Mouse (Mus musculus) splenic B cell, adult 2 months (primary cell): ENCODE measurements at regions not wholly inside any gene's neighbourhood (a gene's known extent, or its start where the extent isn't known, plus 50 kb on each side); places are given as distances from the start of the nearest gene placed in this dataset.

ENCODE experiments used
- DNase-seq: peaks from one replicate; pipeline ENCODE4 v3.0.0-alpha.2; 2011; ENCODE audit warnings: low read depth, low spot score
- H3K27me3 ChIP-seq: 2 replicates; pipeline ENCODE4 v1.6.1; 2012; ENCODE audit warnings: mild to moderate bottlenecking, low read length, moderate library complexity, mixed read lengths; ENCODE audit not compliant: control insufficient read depth, poor library complexity, insufficient read depth, severe bottlenecking
- H3K36me3 ChIP-seq: 2 replicates; pipeline ENCODE4 v1.6.1; 2012; ENCODE audit warnings: mild to moderate bottlenecking, low read length, moderate library complexity, mixed read lengths; ENCODE audit not compliant: control insufficient read depth, poor library complexity, insufficient read depth, severe bottlenecking

DNA sequence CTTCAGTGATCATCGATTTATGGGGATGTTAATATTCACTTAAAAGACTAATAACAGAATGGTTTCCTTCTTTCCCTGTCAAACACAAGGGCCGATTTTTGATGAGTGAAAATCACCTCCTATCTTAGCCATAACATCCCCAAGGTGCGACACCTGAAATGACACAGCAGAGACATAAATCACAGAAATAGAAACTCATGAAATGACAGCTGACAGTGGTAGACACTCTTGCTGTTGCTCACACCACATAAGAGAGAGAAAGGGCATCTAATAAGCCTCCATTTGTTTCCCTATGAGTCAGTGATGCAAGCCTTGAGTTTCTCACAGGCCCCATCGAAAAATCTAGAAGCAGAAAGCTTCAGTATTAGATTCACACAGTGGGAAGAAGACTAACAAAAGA lies 63.9 kb upstream of the Rbpj start:
- H3K27me3 ChIP-seq: no peaks in the 10 kb centered on the region
- no peak for DNase-seq
- no peaks in the 10 kb centered on the region for H3K36me3 ChIP-seq

DNA sequence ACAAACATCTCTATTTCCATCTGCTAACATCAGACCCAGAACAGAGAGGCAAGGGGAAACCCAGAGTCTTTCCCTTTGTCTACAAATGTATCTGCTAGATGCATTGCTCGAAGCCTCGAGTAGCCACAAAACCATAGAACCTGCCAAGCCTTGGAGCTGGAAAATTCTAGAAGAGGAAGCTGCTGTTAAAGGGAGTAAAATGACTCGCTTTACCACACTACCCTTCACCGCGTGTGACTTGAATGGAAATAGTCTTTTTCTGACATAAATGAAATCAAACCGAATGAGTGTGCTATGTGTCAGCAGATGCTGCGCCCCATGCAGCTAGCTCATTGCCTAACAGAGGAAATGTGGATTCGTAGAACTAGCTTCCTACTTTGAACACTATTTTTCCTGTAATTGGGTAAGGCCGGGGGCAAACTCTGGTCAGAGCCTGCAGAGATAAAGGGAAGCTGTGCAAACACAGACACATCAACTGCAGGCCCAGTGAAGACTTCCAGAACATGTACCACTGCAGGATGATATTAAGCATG lies 63.3 kb upstream of the Rbpj start:
- DNase-seq: peak; percentile 29
- Histone ChIP-seq H3K36me3 (no peaks in the 10 kb centered on the region), H3K27me3 (no peaks in the 10 kb centered on the region)

DNA sequence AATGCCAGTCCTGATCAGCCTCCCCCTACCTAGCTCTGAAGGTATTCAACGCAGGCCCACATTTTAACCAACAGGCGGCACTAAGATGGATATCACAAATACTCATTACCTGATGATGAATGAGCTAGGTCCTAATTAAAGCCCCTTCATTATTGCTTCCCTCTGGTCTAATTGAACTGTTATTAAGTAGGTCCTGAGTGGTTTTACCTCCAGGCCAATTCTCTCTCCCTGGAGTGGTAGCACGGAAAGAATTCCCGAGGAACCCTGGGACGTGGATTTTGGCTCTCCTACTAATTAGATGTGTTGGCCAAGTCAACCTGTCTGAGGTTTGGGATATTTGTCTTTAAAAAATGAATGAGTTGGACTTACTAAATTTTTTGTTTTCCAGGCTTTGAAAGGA lies 60.0 kb upstream of the Rbpj start:
- no peaks in the 10 kb centered on the region for H3K27me3 ChIP-seq
- H3K36me3 ChIP-seq: no peaks in the 10 kb centered on the region
- DNase-seq: no peak

DNA sequence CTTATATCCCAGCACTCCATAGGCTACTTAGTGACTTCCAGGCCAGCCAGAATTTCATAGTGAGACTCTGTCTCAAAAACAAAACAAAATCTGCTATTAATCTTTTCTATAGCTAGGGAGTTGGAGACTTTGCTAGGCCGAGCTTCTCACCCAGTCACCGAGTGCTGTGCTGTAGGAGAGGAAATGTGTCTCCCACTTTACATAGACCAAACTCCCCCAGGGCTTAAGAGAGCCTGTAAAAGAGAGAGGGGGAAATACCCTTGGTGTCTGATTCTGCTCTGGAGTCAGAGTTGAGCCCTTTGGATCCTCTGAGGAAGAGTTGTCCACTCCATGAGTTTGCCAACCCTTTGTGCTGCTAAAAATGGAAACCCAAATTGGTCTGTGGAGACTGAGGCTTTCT lies 58.3 kb upstream of the Rbpj start:
- no peaks in the 10 kb centered on the region for H3K36me3 ChIP-seq

DNA sequence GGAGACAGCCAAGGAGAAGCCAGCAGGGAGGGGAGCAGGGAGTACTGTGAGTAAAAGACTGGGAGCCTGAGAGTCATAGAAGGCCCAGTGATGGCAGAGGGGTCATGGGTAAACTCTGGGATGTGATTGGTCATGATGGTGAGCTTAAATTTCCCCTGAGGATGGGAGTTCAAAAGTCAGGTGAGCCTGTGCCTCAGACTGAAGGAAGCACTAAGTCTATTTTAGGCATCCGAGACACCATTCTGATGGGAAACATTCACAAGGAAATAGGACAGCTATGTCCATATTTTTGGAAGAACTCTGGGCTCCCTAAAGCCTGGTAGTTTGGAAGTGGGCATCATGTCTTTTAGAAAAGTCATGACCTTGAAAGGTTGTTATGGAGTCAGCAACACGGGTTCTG lies 57.7 kb upstream of the Rbpj start:
- Histone ChIP-seq H3K27me3 (no peaks in the 10 kb centered on the region), H3K36me3 (no peaks in the 10 kb centered on the region)
- DNase-seq: no peak

More for the DNA sequence above, 58.3 kb upstream of the Rbpj start:
- H3K27me3 ChIP-seq: no peaks in the 10 kb centered on the region
- DNase-seq: no peak

DNA sequence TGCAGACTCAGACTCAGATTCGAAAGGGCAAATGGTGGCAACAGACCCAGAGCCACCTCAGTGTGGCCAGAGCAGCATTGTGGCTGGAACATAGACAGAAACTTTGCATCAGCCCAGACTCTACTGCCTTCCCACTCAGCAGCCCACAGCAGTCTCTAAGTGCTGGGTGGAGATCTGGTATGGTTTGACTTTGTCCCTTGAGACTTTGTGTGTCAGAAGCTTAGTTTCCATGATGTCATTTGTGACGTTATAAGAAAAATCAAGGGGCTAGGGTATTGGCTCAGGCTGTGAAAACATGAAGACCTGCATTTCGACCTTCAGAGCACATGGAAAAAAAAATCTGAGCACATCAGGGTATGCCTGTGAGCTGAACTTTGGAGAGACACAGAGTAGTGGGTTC lies 56.2 kb upstream of the Rbpj start:
- DNase-seq: no peak

DNA sequence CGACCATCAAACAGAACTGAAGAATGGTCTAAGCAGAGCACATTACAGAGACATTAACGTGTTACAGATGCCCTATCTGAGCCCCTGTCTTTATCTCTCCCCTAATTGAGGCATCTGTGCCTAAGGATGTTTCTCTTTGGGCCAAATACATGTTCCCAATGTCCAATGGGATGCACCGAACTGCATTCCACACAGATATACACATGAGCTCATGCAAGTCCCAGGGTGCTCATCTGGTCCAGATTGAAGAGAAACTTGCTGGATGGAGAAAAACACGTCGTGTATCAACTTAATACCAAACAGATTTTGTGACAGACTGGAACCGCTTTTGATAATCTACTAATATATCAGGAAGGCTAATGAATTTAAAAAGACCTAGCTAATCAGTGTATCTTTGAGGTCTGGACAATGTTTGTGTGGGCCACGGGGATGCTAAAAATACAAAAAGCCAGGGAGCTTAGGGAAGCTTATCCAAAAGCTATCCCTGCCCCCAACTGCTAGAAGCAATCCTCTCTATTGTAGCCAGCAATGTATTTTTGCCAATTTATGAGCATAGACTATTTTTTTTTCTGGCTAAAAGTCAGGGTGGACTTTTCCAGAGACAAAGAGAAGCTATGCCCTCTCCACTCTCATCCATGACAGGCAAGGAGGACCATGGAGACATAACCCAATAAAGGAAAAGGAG lies 53.4 kb upstream of the Rbpj start:
- Histone ChIP-seq H3K36me3 (no peaks in the 10 kb centered on the region), H3K27me3 (no peaks in the 10 kb centered on the region)
- DNase-seq: no peak

More for the DNA sequence above, 56.2 kb upstream of the Rbpj start:
- Histone ChIP-seq H3K27me3 (no peaks in the 10 kb centered on the region), H3K36me3 (no peaks in the 10 kb centered on the region)

DNA sequence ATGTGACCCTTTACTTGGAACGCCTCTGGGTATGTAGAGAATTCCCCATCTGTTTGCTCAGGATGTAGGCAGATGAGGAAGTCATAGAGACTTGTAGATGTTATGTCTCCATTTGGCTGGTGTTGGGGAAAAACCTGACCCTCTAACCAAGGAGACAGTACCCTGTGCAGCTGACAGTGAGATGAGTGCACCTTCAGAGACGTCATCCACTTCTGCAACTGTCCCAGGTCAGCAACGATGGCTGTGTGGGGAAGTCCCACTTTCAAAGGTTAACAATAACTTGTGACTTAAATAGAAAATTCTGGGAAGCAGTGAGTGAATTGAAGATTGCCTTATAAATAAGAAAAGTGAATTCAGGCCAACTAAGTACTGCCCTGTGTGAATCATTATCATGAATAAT lies 52.3 kb upstream of the Rbpj start:
- peak; percentile 3 for DNase-seq
- no peaks in the 10 kb centered on the region for H3K27me3 ChIP-seq

DNA sequence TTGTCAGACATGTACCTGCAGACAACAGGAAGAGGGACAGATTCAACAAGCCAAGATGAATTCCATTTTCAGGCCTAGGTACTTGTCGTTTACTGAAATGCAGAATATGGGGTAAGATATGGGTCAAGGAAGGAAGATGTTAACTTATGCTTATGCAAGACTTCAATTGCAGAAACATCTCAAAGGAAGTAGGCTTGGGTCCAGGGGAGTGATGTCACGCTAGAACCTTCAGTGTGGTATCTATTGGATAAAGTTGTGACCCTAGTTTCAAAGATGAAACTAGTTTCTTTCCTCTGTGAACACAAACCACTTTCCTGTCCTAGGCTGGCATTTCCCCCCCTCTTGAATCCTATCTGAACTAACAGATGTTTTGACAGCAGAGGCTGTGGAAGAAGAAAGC lies 50.5 kb upstream of the Rbpj start:
- Histone ChIP-seq H3K36me3 (no peaks in the 10 kb centered on the region), H3K27me3 (no peaks in the 10 kb centered on the region)
- no peak for DNase-seq

More for the DNA sequence above, 52.3 kb upstream of the Rbpj start:
- H3K36me3 ChIP-seq: no peaks in the 10 kb centered on the region
